Mouse (Mus musculus): Measurements from ENCODE around the gene Rnase13. TPM values are rescaled to one million over a fixed set of nuclear protein-coding genes. Genes with fewer than 3 reads are reported as not detected.

Gene Rnase13
- not detected in 2 replicates for polyA plus RNA-seq (2015; fragmentation: Nextera tagmentation; extraction: Ambion mirVana)

DNA sequence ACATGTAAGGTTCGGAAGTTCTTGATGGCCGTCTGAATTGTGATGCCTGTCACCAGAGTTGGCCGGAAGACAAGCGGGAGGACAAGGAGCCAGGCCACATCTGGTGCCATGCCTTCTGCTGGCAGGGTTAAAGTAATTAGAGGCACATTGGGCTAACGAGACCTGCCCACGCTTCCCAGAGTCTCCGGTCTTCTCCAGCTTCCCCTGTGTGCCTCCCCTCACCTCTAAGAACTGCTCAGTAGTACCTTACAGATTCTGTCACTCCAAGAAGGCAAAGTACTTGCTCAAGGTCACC is at the start of gene Rnase13:
Gene Rnase13, minus strand, starts transcription at position 203 of the 295 bp plus-strand sequence.
- Histone ChIP-seq H3K36me3 (no peaks in the 10 kb centered on the region), H3K27me3 (replicated peaks) (no peaks in the 10 kb centered on the region), H3K27ac (peak within 1 kb of the TSS; percentile 80), H3K4me1 (peaks cover 16% of the 10 kb centered on the region), H3K4me2 (no peak within 1 kb of the TSS), H3K9ac (no peak within 1 kb of the TSS), H3K9me3 (no peaks in the 10 kb centered on the region), H3K4me3 (replicated peaks) (no peak within 1 kb of the TSS)
- ATAC-seq (ENCODE audit: insufficient read depth, low FRiP score, low read depth), result no peak
- 83% methylated on average over 7 of the region's 7 CpGs for WGBS

DNA sequence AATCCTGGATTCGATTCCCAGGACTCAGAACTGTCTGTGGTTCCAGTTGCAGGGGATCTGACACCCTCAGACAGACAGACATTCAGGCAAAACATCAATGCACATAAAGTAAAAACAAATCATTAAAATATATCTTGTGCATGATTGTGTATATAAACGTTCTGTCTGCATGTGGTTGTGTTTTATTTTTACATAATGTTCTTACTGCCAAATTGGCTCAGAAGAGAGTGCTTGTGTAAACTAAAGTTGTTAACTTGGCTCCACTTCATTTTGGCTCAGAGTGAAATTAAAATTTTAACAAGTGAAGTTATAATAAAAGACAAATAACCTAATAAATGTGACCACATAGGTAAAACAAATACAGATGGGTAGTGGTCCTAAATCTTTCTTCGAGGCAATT is 44.8 kb upstream of the Rnase13 start:
- H3K9me3 ChIP-seq, result no peaks in the 10 kb centered on the region
- WGBS, result 55% methylated on average over 3 of the region's 3 CpGs
- ATAC-seq (ENCODE audit: insufficient read depth, low FRiP score, low read depth), result no peak
- no peak overlapping the region for H3K4me2 ChIP-seq
- no peaks in the 10 kb centered on the region for H3K4me1 ChIP-seq
- H3K9ac ChIP-seq, result no peak overlapping the region
- H3K4me3 ChIP-seq (replicated peaks), result no peak overlapping the region
- H3K27me3 ChIP-seq (replicated peaks), result no peaks in the 10 kb centered on the region
- H3K27ac ChIP-seq, result no peak overlapping the region
- H3K36me3 ChIP-seq, result no peaks in the 10 kb centered on the region

DNA sequence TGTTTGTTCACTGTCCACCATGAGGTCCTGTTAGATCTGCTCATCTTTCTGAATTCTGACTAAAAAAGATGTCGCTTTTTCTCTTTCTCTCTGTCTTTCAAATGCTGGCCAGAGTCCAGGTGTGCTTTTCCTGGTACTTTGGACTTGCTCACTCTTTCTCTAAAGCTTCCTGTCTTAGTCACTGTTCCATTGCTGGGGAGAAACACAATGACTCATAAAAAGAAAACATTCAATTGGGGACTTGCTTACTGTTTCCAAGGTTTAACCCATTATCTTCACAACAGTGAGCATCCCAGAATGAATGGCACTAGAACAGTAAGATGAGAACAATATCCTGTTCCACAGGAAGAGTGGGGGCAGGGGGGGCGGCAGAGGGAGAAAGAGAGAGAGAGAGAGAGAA is 37.7 kb upstream of the Rnase13 start:
- WGBS, result 81% methylated on average over 2 of the region's 2 CpGs

DNA sequence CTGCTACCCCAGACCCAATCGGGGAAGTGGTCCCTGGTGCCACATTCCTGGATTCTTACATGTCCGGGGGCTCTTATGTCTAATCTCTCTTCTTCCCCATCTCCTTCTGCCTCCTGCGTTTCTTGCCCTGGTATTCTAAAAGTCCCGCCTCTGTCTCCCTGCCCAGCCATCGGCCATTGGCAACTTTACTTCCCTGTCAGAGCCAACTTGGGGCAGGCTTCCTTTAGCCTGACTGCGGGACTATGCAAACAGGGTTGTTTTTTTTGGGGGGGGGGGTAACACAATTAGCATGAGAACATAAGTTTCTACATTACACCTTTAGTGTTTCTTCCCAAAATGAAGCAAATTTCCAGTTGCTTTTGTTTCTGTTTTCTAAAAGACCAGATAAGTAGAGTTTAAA is 20.8 kb upstream of the Rnase13 start:
- Histone ChIP-seq H3K4me3 (replicated peaks) (no peak overlapping the region), H3K27me3 (replicated peaks) (no peaks in the 10 kb centered on the region), H3K9ac (no peak overlapping the region), H3K4me1 (0 out of 2 replicates have a peak, but pooled peaks cover 5% of the 10 kb centered on the region), H3K27ac (no peak overlapping the region), H3K9me3 (no peaks in the 10 kb centered on the region), H3K4me2 (no peak overlapping the region), H3K36me3 (no peaks in the 10 kb centered on the region)
- 76% methylated on average over 6 of the region's 6 CpGs for WGBS
- no peak for ATAC-seq (ENCODE audit: insufficient read depth, low FRiP score, low read depth)

More for the DNA sequence above, 37.7 kb upstream of the Rnase13 start:
- no peak overlapping the region for H3K27ac ChIP-seq
- H3K9me3 ChIP-seq, result no peaks in the 10 kb centered on the region
- H3K4me2 ChIP-seq, result no peak overlapping the region
- no peak overlapping the region for H3K4me3 ChIP-seq (replicated peaks)
- H3K36me3 ChIP-seq, result no peaks in the 10 kb centered on the region
- H3K9ac ChIP-seq, result no peak overlapping the region
- no peak for ATAC-seq (ENCODE audit: insufficient read depth, low FRiP score, low read depth)
- H3K27me3 ChIP-seq (replicated peaks), result no peaks in the 10 kb centered on the region
- no peaks in the 10 kb centered on the region for H3K4me1 ChIP-seq

DNA sequence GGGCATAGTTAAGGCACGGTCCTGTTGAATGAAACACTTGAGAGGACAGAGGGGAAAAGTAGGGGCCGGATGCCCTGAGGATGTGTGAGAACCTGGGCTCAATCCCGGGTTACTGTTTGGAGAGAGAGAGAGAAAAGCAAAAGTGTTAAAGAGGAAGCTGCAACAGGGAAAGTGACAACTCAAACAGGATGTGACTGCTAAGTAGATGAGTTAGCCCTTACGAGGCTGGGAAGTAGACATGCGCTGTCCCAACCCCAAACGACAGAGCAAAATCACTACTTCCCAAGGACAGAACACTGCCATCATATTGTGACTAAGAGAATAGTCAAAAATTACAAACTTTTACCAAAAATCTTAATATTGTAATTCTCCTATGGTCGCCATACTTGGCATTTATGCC is 19.7 kb upstream of the Rnase13 start:
- no peak overlapping the region for H3K4me3 ChIP-seq (replicated peaks)
- no peak overlapping the region for H3K27ac ChIP-seq
- 0 out of 2 replicates have a peak, but pooled peaks cover 5% of the 10 kb centered on the region for H3K4me1 ChIP-seq
- ATAC-seq (ENCODE audit: insufficient read depth, low FRiP score, low read depth), result no peak
- H3K4me2 ChIP-seq, result no peak overlapping the region
- no peaks in the 10 kb centered on the region for H3K9me3 ChIP-seq
- H3K36me3 ChIP-seq, result no peaks in the 10 kb centered on the region
- no peaks in the 10 kb centered on the region for H3K27me3 ChIP-seq (replicated peaks)
- H3K9ac ChIP-seq, result no peak overlapping the region
- WGBS, result 60% methylated on average over 7 of the region's 7 CpGs

DNA sequence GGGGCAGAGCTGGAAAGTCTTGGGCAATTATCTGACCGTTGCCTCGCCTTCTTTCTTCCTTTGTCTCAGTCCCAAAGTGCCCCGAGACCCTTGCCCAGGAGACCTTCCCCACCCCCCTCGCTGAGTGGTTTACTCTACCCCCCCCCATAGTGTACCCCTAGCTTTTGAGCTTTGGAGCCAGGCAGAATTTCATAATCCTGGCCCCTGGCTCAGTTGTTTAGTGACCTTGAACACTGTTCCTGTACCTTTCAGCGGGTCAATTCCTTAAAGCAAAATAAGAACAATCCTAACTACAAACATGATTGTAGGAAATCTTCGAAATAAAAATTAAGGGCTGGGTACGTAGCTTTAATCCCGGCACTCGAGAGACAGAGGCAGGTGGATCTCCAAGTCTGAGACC is 19.0 kb upstream of the Rnase13 start:
- no peaks in the 10 kb centered on the region for H3K36me3 ChIP-seq
- H3K4me2 ChIP-seq, result no peak overlapping the region
- no peaks in the 10 kb centered on the region for H3K27me3 ChIP-seq (replicated peaks)
- 61% methylated on average over 9 of the region's 9 CpGs for WGBS
- H3K27ac ChIP-seq, result no peak overlapping the region
- H3K4me1 ChIP-seq, result 0 out of 2 replicates have a peak, but pooled peaks cover 5% of the 10 kb centered on the region
- H3K9me3 ChIP-seq, result no peaks in the 10 kb centered on the region
- H3K4me3 ChIP-seq (replicated peaks), result no peak overlapping the region
- H3K9ac ChIP-seq, result no peak overlapping the region
- no peak for ATAC-seq (ENCODE audit: insufficient read depth, low FRiP score, low read depth)

DNA sequence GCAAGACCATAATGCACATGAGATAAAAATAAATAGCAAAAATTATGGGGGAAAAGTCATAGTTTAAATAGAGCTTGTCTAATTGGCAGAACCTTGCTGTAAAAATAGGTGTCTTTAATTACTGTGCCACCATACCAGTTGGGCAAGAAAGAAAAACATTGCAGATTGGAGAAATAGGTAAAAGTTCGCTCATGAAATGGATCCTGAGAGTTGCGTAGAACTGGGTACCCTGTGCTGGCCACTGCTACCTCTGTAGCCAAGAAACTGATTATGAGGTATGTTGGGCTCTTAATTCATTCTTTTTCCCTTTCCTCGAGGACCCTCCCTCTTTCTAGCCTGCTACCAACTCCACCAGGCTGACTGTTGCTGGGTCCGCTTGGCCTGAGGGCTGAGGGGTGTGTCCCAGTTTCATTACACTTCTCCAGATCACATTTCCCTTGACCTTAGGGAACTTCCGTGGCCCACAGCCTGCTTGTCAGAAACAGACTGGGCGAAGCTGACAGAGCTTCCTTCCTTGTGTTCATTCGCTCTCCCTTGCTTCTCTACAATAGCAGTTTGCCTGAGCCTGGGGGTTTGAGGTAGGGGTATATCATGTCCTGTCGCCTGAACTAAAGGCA is 18.5 kb upstream of the Rnase13 start:
- Histone ChIP-seq H3K4me2 (no peak overlapping the region), H3K9me3 (no peaks in the 10 kb centered on the region), H3K36me3 (no peaks in the 10 kb centered on the region), H3K9ac (no peak overlapping the region), H3K4me3 (replicated peaks) (no peak overlapping the region), H3K27me3 (replicated peaks) (no peaks in the 10 kb centered on the region), H3K4me1 (0 out of 2 replicates have a peak, but pooled peaks cover 5% of the 10 kb centered on the region), H3K27ac (no peak overlapping the region)
- WGBS, result 31% methylated on average over 8 of the region's 8 CpGs
- ATAC-seq (ENCODE audit: insufficient read depth, low FRiP score, low read depth), result no peak

DNA sequence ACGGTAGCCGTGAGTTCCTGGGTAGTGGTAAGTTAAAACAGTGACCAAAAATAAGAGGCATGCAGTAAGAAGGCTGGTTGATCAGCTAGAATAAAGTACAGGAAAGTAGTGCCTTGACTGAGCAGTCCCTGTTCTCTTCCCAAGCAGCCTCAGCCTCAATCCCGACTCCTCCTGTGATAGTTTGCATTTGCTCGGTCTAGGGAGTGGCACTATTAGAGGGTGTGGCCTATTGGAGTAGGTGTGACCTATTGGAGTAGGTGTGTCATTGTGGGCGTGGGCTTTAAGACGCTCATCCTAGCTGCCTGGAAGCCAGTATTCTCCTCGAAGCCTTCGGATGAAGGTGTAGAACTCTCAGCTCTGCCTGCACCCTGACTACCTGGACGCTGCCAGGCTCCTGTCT is 16.4 kb upstream of the Rnase13 start:
- Histone ChIP-seq H3K27ac (no peak overlapping the region), H3K9ac (no peak overlapping the region), H3K4me1 (0 out of 2 replicates have a peak, but pooled peaks cover 5% of the 10 kb centered on the region), H3K4me3 (replicated peaks) (no peak overlapping the region), H3K36me3 (no peaks in the 10 kb centered on the region), H3K9me3 (no peaks in the 10 kb centered on the region), H3K4me2 (no peak overlapping the region), H3K27me3 (replicated peaks) (no peaks in the 10 kb centered on the region)
- WGBS, result 82% methylated on average over 9 of the region's 9 CpGs
- ATAC-seq (ENCODE audit: insufficient read depth, low FRiP score, low read depth), result no peak

GRCm38 (mm10) chr14:51932092-51933020 is 9.8 kb upstream of the Rnase13 start:
- Histone ChIP-seq H3K27ac (peak overlapping the region; percentile 72), H3K27me3 (replicated peaks) (no peaks in the 10 kb centered on the region), H3K9me3 (no peaks in the 10 kb centered on the region), H3K4me3 (replicated peaks) (no peak overlapping the region), H3K36me3 (no peaks in the 10 kb centered on the region), H3K9ac (no peak overlapping the region), H3K4me1 (peaks cover 11% of the 10 kb centered on the region), H3K4me2 (peak overlapping the region; percentile 6; the same call in 1 of the 2 replicates)
- ATAC-seq (ENCODE audit: insufficient read depth, low FRiP score, low read depth), result peak; percentile 72; the same call in 1 of the 2 replicates
- WGBS, result 25% methylated on average over 10 of the region's 10 CpGs

GRCm38 (mm10) chr14:51930824-51931223 is 8.3 kb upstream of the Rnase13 start:
- Histone ChIP-seq H3K4me3 (replicated peaks) (no peak overlapping the region), H3K27ac (no peak overlapping the region), H3K9ac (no peak overlapping the region), H3K4me1 (peaks cover 11% of the 10 kb centered on the region), H3K4me2 (no peak overlapping the region), H3K9me3 (no peaks in the 10 kb centered on the region), H3K36me3 (no peaks in the 10 kb centered on the region), H3K27me3 (replicated peaks) (no peaks in the 10 kb centered on the region)
- WGBS, result 22% methylated on average over 5 of the region's 5 CpGs
- ATAC-seq (ENCODE audit: insufficient read depth, low FRiP score, low read depth), result peak; percentile 77

- H3K36me3 ChIP-seq, result no peaks in the 10 kb centered on the region
- no peak overlapping the region for H3K9ac ChIP-seq
- peak overlapping the region; percentile 80 for H3K27ac ChIP-seq
- 44% methylated on average over 9 of the region's 9 CpGs for WGBS
- H3K4me1 ChIP-seq, result peaks cover 11% of the 10 kb centered on the region
- H3K4me3 ChIP-seq (replicated peaks), result no peak overlapping the region
- peak overlapping the region; percentile 22; the same call in 1 of the 2 replicates for H3K4me2 ChIP-seq
- no peaks in the 10 kb centered on the region for H3K9me3 ChIP-seq
- H3K27me3 ChIP-seq (replicated peaks), result no peaks in the 10 kb centered on the region
- no peak for ATAC-seq (ENCODE audit: insufficient read depth, low FRiP score, low read depth)
These were observed 7.4 kb upstream of the Rnase13 start for GRCm38 (mm10) chr14:51929968-51930367.

DNA sequence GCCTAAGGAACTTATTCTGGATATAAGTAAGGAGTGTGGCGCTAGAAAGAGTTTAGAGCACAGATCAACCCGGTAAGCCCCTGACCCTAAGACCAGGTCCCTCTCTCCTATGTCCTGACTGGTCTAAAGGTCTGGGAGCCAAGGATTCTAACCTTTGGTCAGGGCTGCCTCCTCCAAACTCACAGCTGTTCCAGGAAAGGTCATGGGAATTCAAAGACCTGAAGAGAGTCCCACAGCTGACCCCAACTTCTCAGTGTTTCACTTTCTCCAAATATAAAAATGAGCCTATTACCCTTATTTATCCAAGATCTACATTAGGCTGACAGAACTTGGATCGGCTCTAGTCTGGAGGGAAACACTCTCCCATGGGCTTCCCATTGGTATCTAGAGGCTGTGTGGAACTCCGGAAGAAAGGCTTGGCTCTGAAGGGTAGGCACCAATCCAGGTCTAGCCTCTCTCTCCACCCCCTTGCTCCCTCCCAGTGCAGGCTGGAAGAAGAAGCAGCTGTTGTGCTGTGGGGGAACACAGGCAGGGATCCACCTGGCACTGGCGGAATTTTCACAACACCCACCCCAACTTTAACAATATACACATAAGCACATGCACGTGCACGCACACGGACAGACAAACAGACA is 6.9 kb upstream of the Rnase13 start:
- peak overlapping the region; percentile 22; the same call in 1 of the 2 replicates for H3K4me2 ChIP-seq
- H3K9me3 ChIP-seq, result no peaks in the 10 kb centered on the region
- peaks cover 11% of the 10 kb centered on the region for H3K4me1 ChIP-seq
- H3K27ac ChIP-seq, result peak overlapping the region; percentile 80
- no peaks in the 10 kb centered on the region for H3K27me3 ChIP-seq (replicated peaks)
- H3K4me3 ChIP-seq (replicated peaks), result no peak overlapping the region
- 61% methylated on average over 8 of the region's 8 CpGs for WGBS
- peak; percentile 54; the same call in 1 of the 2 replicates for ATAC-seq (ENCODE audit: insufficient read depth, low FRiP score, low read depth)
- H3K9ac ChIP-seq, result no peak overlapping the region
- no peaks in the 10 kb centered on the region for H3K36me3 ChIP-seq
